26 mouse cellular contexts compared by ENCODE assay signal in the genomic region with DNA sequence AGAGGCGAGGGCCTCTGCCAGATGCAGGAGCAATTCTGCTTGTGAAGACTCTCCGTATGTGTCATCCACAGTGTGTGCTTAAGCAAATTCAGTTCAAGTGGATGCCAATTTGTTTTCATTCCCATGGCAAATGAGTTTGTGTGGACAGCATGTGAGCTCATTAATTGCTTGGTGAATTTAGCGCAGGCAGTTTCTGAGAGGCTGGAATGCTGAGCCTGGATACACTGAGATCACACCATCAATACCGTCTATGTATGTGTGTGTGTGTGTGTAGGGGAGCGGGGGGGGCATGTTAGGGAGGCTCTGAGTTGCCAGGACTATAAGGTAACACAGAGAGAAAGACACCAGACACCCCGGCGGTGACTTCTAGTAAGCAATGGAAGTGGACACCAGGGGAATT.
A peak's percentile ranks its signal among the peaks of the same experiment; 100 is the strongest.
DNase-seq lines count a peak whose midpoint lies in the region; ATAC-seq lines count a peak whose summit lies in the region.
"Had no signal": no experiment of that assay in that cellular context is flagged by ENCODE, and none has a peak within 500 bp of the region (broad histone marks: within the 10 kb centered on the region; RNA-seq: fewer than 3 reads in every experiment).

No protein-coding gene starts in this region.

- H3K27me3 ChIP-seq in forebrain, embryonic 13.5 days, result peaks cover 4% of the 10 kb centered on the region; the same call in 1 of the 2 replicates
- no peaks in the 10 kb centered on the region for H3K27me3 ChIP-seq in forebrain, embryonic 11.5 days (ENCODE audit: control insufficient read depth, insufficient read depth, low read length)
- H3K27me3 ChIP-seq in kidney, embryonic 15.5 days, result no peaks in the 10 kb centered on the region
- no peaks in the 10 kb centered on the region for H3K27me3 ChIP-seq in neural tube, embryonic 15.5 days (replicated peaks)
- H3K27me3 ChIP-seq: forebrain, embryonic 15.5 days; neural tube, embryonic 13.5 days had no signal

- ATAC-seq in forebrain, embryonic 13.5 days, result peak; percentile 65; the same call in 1 of the 2 replicates
- no peak for ATAC-seq in forebrain, embryonic 11.5 days (replicated peaks; ENCODE audit: low FRiP score)
- ATAC-seq in kidney, embryonic 15.5 days (replicated peaks; ENCODE audit: low FRiP score), result peak; percentile 23; the same call in 1 of the 2 replicates
- peak; percentile 47; the same call in 1 of the 2 replicates for ATAC-seq in neural tube, embryonic 15.5 days (ENCODE audit: low FRiP score)
- ATAC-seq: forebrain, embryonic 15.5 days; inflammation-experienced regulatory T-cells, adult 6 months; liver, postnatal 0 days; Patski had no signal

- peaks cover 17% of the 10 kb centered on the region for H3K4me1 ChIP-seq in forebrain, embryonic 13.5 days
- no peaks in the 10 kb centered on the region for H3K4me1 ChIP-seq in forebrain, embryonic 11.5 days (replicated peaks; ENCODE audit: control insufficient read depth, insufficient read depth, low read length)
- peaks cover 38% of the 10 kb centered on the region for H3K4me1 ChIP-seq in kidney, embryonic 15.5 days
- H3K4me1 ChIP-seq in neural tube, embryonic 15.5 days, result peaks cover 15% of the 10 kb centered on the region
- H3K4me1 ChIP-seq: forebrain, embryonic 15.5 days had no signal

- WGBS in forebrain, embryonic 13.5 days, result 66% methylated on average over 7 of the region's 7 CpGs
- 85% methylated on average over 7 of the region's 7 CpGs for WGBS in forebrain, embryonic 11.5 days
- WGBS in kidney, embryonic 15.5 days, result 56% methylated on average over 7 of the region's 7 CpGs
- WGBS in neural tube, embryonic 15.5 days, result 51% methylated on average over 7 of the region's 7 CpGs

- no peaks in the 10 kb centered on the region for H3K36me3 ChIP-seq in forebrain, embryonic 13.5 days (ENCODE audit: poor library complexity, severe bottlenecking)
- no peaks in the 10 kb centered on the region for H3K36me3 ChIP-seq in forebrain, embryonic 11.5 days (ENCODE audit: control insufficient read depth, insufficient read depth, low read length)
- no peaks in the 10 kb centered on the region for H3K36me3 ChIP-seq in kidney, embryonic 15.5 days
- no peaks in the 10 kb centered on the region for H3K36me3 ChIP-seq in neural tube, embryonic 15.5 days
- H3K36me3 ChIP-seq: forebrain, embryonic 15.5 days; limb, embryonic 12.5 days; neural tube, embryonic 13.5 days had no signal

- H3K9ac ChIP-seq in forebrain, embryonic 13.5 days, result no peak overlapping the region
- H3K9ac ChIP-seq in forebrain, embryonic 11.5 days (ENCODE audit: low read length), result no peak overlapping the region
- no peak overlapping the region for H3K9ac ChIP-seq in kidney, embryonic 15.5 days
- no peak overlapping the region for H3K9ac ChIP-seq in neural tube, embryonic 15.5 days (replicated peaks)
- H3K9ac ChIP-seq: forebrain, embryonic 15.5 days; limb, embryonic 12.5 days; liver, postnatal 0 days; neural tube, embryonic 13.5 days had no signal

- no peak overlapping the region for H3K27ac ChIP-seq in forebrain, embryonic 13.5 days
- no peak overlapping the region for H3K27ac ChIP-seq in forebrain, embryonic 11.5 days (ENCODE audit: low read depth, low read length)
- peak overlapping the region; percentile 60 for H3K27ac ChIP-seq in kidney, embryonic 15.5 days
- H3K27ac ChIP-seq in neural tube, embryonic 15.5 days (replicated peaks), result no peak overlapping the region
- H3K27ac ChIP-seq: forebrain, embryonic 15.5 days; heart, adult 2 months; limb, embryonic 12.5 days; stomach, postnatal 0 days had no signal

- H3K4me3 ChIP-seq in forebrain, embryonic 13.5 days, result no peak overlapping the region
- no peak overlapping the region for H3K4me3 ChIP-seq in forebrain, embryonic 11.5 days (ENCODE audit: low read depth, low read length)
- no peak overlapping the region for H3K4me3 ChIP-seq in kidney, embryonic 15.5 days (replicated peaks)
- no peak overlapping the region for H3K4me3 ChIP-seq in neural tube, embryonic 15.5 days (replicated peaks)
- H3K4me3 ChIP-seq: forebrain, embryonic 15.5 days; heart, adult 2 months; limb, embryonic 12.5 days; neural tube, embryonic 13.5 days had no signal

- no peak for DNase-seq in forebrain, embryonic 11.5 days (ENCODE audit: low spot score)
- no peak for DNase-seq in kidney, postnatal 25 days
- DNase-seq in retina, postnatal 1 day, result peak; percentile 53
- DNase-seq in retina, embryonic 14.5 days (ENCODE audit: low spot score), result no peak
- no peak for DNase-seq in frontal cortex, postnatal 36 days (ENCODE audit: low spot score in 2 of 2)
- DNase-seq: adrenal gland, postnatal 36 days; cerebellum, adult 11 months; cerebellum, adult 9-11 months; gastrocnemius, postnatal 25 days; heart, adult 2 months; kidney, adult 2 months; liver, postnatal 0 days; lung, postnatal 10 days; thymus, adult 2 months; thymus, postnatal 4 days had no signal

- no peaks in the 10 kb centered on the region for H3K9me3 ChIP-seq in forebrain, embryonic 13.5 days (replicated peaks)
- no peaks in the 10 kb centered on the region for H3K9me3 ChIP-seq in forebrain, embryonic 11.5 days (ENCODE audit: control insufficient read depth, low read length)
- H3K9me3 ChIP-seq in kidney, embryonic 15.5 days (replicated peaks), result no peaks in the 10 kb centered on the region
- no peaks in the 10 kb centered on the region for H3K9me3 ChIP-seq in neural tube, embryonic 15.5 days (replicated peaks)
- H3K9me3 ChIP-seq: forebrain, embryonic 15.5 days; limb, embryonic 12.5 days; neural tube, embryonic 13.5 days had no signal

- H3K4me2 ChIP-seq in forebrain, embryonic 13.5 days, result no peak overlapping the region
- no peak overlapping the region for H3K4me2 ChIP-seq in forebrain, embryonic 11.5 days (ENCODE audit: low read depth, low read length, severe bottlenecking)
- no peak overlapping the region for H3K4me2 ChIP-seq in kidney, embryonic 15.5 days
- no peak overlapping the region for H3K4me2 ChIP-seq in neural tube, embryonic 15.5 days
- H3K4me2 ChIP-seq: forebrain, embryonic 15.5 days; limb, embryonic 12.5 days; liver, embryonic 11.5 days; midbrain, embryonic 11.5 days; neural tube, embryonic 13.5 days had no signal
